Mouse (Mus musculus): ENCODE measurements at regions not wholly inside any gene's neighbourhood (a gene's known extent, or its start where the extent isn't known, plus 50 kb on each side); places are given as distances from the start of the nearest gene placed in this dataset.

DNA sequence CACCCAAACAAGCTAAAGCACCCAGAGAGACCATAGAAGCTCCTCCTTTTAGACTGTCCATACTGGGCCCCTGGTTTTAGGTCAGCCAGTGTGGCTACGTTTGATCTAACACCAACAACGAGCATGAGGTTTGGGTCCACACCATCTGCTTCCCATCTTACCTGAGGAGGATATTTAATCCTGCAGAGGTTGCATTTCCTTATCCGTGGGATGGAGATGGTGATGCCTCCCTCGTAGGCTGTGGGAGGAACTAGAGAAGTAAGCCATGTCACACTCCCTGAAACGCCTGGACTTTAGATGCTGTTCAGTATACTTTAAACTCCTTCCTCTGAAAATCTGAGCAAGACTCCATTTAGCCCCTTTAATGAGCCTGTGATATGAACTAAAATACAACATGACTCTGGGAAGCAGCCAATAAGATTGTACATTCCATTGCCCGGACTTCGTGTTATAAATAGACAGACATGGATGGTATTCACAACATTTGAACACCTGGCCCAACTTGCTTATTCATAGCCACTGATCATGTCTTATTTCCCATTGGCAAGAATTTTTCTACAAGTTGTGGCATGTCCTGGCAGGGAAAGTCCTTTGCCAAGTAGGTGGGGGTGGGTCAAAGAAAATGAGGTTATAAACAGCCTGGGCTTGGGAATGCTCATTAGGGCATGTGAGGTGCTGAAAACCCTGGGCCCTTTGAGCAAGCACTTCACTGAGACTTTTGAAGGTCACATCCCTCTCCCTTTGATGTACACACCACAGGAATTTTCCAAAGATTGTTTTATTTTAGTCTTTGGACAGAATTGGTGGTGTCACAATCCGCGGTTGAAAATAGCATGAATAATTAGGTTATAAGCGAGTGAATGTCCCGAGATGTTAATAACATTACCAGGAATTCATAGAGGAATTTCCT, 89.7 kb upstream of the Pgrmc2 start:
- no peak for DNase-seq

DNA sequence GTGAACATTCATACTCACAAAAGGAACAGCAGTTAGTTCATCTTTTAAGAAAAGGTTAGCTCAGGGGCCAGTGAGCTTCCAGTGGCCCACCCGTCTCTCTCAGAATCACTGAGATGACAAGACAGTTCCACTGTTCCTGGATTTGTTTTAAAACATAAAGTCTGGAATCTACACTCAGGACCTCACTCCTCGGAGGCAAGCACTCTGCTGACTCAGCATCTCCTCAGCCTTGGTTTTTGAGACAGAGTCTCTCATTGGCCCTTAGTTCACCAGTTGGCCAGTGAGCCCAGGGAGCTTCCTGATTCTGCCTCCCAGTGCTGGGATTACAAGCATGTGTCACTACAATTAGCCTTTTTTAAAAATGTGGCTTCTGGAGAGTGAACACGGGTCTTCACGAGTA, 88.9 kb upstream of the Pgrmc2 start:
- no peak for DNase-seq

DNA sequence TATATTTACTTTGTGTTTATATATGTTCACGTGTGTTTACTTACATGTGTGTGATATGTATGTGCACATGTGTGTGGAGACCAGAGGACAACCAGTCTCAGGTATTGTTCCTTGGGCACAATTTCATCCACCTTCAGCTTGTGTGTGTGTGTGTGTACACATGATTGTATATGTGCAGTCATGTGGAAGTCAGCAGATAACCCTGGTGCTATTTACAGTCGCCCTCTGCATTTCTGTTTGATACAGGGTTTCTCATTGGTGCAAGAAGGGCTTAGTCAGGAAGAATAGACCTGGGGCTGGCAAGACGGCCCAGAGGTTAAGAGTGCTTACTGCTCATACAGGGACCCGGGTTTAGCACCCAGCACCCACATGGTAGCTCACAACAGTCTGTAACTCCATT, 88.5 kb upstream of the Pgrmc2 start:
- no peak for DNase-seq

DNA sequence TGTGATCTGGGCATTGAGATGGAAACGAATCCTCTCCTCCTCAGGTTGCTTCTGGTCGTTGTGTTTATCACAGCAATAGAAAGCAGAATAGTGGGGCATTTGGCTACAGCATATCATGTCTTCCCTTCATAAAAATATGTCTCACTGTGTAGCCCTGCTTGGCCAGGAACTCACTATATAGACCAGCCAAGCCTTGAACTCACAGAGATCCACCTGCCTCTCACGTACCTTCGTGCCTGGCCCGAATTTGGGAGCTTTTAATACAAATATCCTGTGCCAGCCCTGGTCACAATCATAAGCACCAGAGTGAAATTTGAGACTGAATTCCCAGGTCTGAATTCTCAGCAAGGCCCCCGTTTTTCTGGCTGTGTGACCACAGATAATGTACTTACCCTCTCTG, 87.7 kb upstream of the Pgrmc2 start:
- DNase-seq = no peak

DNA sequence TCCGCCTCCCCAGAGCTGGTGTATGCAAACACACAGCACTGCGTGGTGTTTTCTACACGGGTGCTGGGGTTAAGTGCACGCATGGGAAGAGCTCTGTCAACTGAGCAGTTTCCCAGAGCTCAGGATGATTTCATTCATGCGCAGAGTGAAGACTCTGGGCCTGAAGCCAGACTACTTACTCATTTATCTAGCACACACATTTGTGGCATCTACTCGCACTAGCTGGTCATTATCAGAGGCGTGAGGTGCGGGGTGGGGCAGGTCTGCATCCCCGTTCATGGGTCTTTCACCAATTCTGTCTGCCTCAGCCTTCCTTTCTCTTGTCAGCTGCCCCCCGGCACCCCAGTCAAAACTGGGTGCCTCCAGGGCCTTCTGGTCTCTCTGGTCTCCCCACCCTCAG, 86.6 kb upstream of the Pgrmc2 start:
- no peak for DNase-seq

DNA sequence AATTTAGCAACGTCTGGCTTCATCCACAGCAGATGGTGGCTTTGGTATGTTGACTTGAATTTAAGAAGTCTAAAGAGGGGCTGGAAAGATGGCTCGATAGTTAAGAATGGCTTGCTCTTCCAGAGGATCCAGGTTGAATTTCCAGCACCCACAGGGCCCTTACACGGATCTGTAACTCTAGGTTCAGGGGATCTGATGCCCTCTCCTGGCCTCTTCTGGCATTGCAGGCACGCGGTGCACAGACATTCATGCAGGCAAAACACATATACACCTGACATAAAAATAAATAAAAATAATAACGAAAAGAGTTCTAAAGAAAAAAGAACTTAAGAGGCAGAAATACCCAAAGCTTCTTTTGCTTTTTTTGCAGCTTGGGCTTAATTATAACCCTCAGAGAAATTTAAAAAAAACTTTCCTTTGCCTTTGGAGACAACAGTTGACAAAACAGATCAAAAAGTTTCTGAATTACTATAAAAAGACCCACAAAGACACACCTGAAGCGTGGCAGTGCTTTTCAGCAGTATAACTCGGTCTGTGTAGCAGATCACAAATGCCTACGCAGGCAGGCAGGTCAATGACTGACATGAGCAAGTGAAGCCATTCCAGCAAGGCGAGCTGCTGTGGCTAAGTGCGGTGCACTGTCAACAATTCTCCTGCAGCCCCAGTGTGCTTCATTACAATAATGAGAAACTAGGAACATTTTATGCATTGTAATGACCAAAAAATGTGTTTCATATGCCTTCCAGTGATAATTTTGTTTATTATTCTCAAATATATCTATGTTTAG, 85.5 kb upstream of the Pgrmc2 start:
- DNase-seq = no peak

DNA sequence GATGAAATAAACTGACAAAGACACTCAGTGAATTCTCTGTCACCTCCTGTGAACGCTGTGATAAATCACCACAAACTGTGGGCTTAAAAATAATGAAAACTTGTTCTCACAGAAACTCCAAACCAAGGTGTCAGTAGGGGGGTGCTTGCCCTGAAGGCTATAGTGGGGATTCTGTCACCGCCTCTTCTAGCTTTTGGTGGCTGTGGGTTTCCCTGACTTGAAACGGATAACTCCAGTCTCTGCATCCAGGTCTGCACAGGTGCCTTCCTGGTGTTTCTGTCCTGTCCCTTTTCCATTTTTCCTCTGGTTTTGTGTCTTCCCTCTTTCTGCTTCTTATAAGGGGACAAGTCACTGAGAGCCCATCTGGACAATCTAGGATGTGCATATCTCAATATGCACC, 84.6 kb upstream of the Pgrmc2 start:
- DNase-seq = no peak

DNA sequence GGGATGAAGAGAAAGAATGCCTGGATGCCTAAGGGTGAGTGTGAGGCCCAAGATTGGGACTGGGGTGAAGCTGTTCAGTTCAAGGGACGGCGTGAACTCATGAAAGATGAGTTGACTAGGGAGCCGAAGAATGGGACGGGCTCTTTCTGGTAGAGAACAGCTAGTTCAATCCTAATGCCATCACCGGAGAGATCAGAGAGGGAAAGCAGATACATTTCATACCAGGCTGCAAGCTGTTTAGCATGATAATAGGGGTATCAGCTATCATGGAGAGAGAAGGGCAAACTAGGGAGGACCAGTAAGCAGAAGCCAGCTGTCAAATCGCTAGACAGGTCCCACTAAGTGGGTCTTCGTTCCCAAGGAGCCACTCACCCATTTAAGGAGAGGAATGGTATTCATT, 81.9 kb upstream of the Pgrmc2 start:
- no peak for DNase-seq

DNA sequence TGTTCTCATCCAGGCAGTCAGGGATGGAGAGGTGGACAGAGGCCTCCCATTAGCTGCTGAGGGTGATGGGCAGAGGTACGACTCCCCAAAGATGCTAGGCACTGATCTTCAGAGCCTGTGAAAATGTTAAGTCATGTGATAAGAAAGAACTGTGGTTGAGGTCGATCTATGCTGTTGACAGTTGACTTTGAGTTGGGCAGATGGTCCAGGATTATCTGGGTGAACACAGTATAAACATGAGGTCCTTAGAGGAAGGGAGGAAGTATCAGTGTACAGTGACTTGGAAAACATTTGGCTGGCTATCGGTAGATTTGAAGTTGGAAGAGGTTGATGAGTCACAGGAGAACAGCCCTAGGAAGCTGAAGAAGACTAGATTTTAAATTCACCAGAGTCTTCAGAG, 80.9 kb upstream of the Pgrmc2 start:
- DNase-seq = no peak

DNA sequence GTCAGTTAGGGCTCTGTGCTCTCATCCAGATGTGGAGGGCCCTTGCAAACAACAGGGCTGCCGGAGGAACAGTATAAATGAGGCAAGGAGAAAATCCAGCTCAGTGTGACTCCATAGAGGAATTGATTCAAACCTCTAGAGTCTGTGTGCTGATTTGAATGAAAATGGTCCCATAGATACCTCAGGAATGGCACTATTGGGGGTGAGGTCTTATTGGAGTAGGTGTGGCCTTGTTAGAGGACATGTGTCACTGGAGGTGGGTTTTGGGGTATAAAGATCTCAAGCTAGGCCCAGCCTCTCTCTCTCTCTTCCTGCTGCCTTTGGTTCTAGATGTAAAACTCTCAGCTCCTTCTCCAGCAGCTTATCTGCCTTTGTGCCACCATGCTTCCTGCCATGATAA, 79.7 kb upstream of the Pgrmc2 start:
- DNase-seq = no peak

DNA sequence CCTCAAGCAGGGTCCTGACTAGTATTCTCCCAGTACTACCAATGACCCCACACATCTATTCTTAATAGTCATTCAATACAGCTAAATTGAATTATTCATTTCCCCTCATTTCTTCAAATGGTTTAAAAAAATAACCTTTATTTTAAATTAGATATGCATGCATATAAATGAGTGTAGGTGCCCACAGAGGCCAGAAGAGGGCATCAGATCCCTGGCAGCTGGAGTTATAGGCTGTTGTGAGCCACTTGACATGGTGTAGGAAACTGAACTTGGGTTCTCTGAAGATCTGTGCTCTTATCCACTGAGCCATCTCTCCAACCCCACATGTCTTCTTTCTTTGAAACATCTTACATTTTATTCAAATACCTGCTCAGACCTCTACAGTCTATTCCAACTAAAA, 77.8 kb upstream of the Pgrmc2 start:
- DNase-seq = no peak

DNA sequence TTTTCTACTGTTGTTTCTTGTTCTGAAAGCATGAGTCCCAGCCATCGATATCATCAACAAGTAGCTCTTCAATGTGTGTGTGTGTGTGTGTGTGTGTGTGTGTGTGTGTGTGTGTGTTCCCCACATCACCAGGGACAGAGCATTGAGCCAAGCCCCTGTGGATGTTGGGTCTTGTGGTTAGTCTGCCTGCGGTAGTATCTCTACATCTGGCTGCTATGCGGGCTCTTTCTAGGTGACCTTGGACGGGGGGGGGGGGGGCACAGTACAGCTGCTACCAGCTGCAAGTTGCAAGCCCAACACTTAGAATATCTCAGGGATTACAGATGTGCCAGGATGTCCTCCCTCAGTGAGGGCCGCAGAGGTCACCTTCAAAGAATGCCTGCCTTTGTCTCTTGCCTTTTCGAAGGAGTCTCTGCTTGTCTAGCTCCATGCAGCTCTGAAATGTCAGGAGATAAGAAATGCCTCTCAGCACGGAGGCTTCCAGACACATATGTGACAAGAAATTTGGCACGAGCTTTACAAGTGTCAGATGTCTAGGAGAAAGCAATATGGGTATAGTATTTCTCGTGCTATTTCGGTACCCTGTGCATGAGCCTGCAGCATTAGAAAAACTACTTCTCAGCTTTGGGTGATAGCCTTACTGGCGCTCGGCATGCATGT, 75.6 kb upstream of the Pgrmc2 start:
- no peak for DNase-seq

DNA sequence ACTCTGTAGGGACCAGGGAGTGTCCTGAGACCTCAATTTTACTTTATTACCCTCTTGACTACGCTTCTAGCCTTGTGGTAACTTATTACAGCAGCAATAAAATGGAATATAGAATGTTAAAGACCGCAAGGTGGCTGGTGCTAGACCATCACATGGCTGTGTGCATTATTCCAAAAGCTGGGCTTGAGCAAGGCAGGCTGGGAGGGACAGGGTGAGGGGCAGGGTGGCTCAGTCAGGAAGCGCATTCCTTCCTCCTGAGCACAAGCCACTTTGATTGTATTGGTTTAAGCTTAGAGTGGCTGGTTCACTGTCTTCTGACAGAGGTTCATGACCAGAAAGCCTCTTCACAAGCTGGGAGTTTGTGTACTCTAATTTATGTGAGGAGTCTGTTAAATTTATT, 74.6 kb upstream of the Pgrmc2 start:
- no peak for DNase-seq

DNA sequence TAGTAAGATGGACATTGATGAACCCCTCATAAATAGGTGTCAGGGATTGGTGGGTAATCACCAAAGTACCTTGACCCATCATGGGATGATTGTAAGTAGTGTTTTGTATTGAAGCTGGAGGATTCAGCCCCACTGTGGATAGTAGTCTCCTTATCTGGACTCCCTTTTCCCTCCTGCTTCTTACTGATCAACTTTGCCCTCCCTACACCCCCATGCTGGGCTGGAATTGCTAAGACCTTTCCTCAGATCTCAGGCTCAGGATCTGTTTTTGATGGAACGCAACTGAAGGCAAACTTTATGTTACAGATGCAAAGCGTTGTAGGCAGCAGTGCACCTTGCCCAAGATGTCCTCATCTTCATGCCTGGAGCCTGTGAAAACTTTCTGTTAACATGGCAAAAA, 73.7 kb upstream of the Pgrmc2 start:
- DNase-seq = no peak

DNA sequence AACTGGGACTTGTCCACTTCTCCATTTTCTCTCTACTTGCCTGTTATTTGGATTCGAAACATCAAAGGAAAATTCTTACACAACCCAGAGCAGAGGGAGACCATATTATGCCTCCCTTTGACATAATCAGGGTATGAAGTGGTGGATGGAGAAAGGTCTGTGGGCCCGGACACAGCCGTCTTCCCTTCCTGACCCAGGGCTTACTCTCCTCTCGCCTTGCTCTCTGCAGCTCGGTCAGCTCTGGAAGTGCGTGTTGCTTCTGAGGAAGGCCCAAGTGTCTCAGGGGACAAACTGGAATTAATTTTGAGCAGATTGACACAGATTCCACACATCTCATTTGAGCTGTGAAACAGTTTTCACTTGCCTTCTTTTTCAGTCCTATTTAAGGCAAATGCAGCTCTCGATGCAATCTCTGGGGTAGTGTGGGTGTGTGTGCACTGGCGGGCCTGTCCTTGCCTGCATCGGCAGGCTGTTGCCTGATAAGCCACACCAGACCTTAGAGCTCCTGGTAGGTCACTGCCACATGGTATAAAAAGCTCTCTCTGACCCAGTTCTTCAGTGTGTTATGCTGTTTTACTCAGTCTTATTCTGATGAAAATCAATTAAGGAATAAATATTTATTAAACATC, 72.4 kb upstream of the Pgrmc2 start:
- DNase-seq = no peak

DNA sequence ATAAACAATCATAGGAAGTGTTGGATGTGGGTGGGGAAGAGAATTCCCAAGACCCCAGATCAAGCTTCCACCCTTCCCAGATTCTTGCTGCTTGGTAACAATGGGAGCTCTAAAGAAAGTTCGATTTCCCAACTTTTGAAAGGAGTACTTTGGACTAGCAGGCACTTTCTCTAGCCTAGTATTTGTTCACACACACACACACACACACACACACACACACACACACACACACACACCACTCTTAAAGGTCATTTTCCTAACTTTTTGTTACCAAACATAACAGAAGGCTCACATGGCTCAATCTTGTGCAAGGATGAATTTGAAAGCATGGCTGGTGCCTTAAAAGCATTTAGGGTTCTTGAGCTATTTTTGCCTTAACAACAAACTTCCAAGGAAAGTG, 71.6 kb upstream of the Pgrmc2 start:
- DNase-seq = no peak

DNA sequence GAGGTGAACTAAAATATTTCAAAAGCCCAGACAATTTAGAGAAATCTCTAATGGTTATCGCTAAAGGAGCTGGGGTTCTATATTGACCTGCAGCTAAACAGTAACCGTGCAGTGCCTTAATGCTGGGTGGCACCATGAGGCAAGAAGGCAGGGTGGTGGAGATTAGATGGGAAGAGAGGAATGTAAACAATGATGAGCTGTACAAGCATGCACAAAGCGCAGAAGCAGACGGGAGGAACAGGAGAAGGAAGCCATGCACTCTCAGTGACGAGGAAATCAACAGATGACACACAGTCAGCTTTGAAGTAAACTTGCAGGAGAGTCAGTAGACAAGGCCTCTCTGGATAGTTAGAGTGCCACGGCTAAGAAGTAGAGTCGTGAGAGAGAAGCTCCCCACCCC, 69.1 kb upstream of the Pgrmc2 start:
- no peak for DNase-seq

DNA sequence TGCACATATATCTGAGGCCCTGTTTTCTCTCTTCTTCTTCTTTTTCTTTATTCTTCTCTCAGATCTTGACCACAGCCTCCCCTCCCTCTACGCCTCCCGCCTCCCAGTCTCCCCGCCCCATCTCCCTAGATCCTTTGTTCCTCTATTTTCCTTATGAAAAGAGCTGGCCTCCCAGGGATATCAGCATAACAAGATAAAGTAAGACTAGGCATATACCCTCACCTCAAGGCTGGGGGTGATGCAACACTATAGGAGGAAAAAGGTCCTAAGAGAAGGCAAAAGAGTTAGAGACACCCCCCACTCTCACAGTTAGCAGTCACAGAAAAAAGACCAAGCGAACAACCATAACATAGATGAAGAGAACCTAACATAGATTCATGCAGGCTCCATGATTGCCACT, 57.5 kb upstream of the Pgrmc2 start:
- DNase-seq = no peak

DNA sequence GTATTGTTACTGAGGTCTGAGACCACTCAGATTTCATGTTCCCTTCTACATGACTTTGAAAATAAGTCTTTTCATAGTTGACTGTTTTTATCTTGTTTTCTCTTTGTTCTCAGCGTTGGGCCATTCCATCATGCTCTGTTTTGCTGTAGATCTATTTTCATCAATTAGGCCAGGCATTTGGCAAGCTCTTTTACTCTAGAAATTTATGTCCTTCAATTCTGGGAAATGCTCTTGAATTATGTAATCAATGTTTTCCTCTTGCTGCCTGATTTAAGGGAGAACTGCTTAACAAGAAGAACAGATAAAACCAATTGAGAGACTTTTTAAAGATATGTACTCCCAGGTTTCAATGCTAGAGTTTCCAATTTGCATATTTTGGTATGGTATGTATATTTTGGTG, 55.1 kb upstream of the Pgrmc2 start:
- DNase-seq = no peak

DNA sequence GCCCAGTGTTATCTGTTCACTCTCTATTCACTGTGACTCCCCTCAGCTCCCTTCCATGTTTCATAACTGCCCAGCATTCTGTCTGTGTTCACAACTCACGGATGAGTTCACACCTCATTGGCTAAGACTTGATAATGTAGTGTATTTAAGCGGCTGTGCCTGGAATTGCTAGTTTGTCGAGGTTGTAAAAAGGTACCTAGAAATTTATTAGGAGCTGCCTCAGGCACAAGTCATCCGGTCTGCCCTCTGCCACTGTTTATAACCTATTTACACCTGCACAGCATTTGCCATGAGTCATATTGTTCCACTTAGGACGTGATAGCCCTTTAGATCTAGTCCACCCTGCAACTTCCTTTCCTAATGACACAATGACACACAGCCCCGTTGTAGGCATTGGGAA, 50.0 kb upstream of the Pgrmc2 start:
- peak; percentile 12 to 46 for DNase-seq

Measured in kidney, adult 8-10 months (tissue).